ENCODE assay signal across 8 mouse cellular contexts in the genomic region with DNA sequence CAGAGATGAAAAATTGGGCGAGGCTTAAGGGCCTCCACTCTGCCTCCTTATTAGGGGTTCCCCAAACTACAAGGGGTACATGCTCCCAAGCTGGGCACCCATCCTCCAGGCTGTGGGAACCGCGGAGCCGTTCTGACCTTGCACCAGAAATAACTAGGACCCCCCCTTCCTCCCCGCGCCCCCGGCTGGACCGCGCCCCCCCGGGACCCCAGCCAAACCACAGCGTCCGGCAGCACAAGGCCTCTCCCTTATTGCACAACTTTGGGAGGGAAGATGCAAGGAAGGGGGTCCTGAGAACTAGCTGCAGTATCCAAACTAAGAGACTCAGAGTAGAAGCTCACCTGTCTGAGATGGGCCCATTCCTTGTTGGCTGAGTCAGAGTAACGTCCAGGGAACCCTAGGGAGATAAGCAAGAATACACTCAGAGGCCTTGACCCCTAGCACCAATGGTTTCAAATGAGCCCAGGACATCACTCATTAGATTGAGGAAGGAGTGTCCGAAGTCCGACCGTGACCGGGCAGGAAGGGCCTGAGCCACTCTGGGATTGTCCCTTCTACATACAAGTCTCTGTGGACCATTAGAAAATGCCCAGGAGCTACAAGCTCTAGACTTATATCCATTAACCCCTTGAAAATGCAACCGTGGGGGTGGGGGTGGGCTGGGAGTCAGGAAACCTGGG. TPM values are rescaled to one million over a fixed set of nuclear protein-coding genes. Genes with fewer than 3 reads are reported as not detected.
DNase-seq lines count a peak whose midpoint lies in the region; ATAC-seq and TF ChIP-seq lines count a peak whose summit lies in the region.

No protein-coding gene starts in this region.

- H3K9ac ChIP-seq in lung, postnatal 0 days (replicated peaks; ENCODE audit: low read depth), result no peak overlapping the region

- H3K36me3 ChIP-seq in lung, postnatal 0 days (ENCODE audit: insufficient read depth, low read length), result peaks cover 18% of the 10 kb centered on the region

- 0 out of 2 replicates have a peak overlapping the region, but pooled peaks have one; percentile 68 for H3K4me3 ChIP-seq in lung, postnatal 0 days (ENCODE audit: low read depth, low read length)
- no peak overlapping the region for H3K4me3 ChIP-seq in left cerebral cortex, adult 2 months

- intact Hi-C loops in heart, postnatal 25 days (cut with DNase I), result loop anchor here (2.0 kb wide), 1 partner anchor 48 kb away; no protein-coding TSS in a partner anchor
- intact Hi-C loops in left cerebral cortex, adult 2 months (cut with DNase I), result no loop called here

- no peak for TF ChIP-seq CTCF in lung, postnatal 0 days (IDR thresholded peaks at IDR 0.05)
- no peak for TF ChIP-seq CTCF in left cerebral cortex, adult 2 months (IDR thresholded peaks at IDR 0.05)

- TF ChIP-seq EP300 in lung, postnatal 0 days (IDR thresholded peaks at IDR 0.05), result no peak

- peak; percentile 52 for DNase-seq in cerebellum, adult 11-12 months
- DNase-seq in cerebellum, postnatal 4 days (ENCODE audit: low spot score in 2 of 2), result no peak
- peak; percentile 74 for DNase-seq in 416B (ENCODE audit: low read depth)
- peak; percentile 41 for DNase-seq in heart, postnatal 25 days (ENCODE audit: low spot score)
- DNase-seq in lung, postnatal 0 days (ENCODE audit: low spot score), result no peak
- DNase-seq in spleen, postnatal 14 days (ENCODE audit: low spot score in 2 of 2), result no peak
- DNase-seq in Muller cell, postnatal 12 days (ENCODE audit: inconsistent ontology term), result no peak
- DNase-seq in left cerebral cortex, adult 2 months (ENCODE audit: extremely low spot score in 1 of 2, low spot score in 2 of 2), result no peak

- H3K4me2 ChIP-seq in lung, postnatal 0 days (replicated peaks; ENCODE audit: low read depth, low read length), result peak overlapping the region; percentile 75

- no peaks in the 10 kb centered on the region; the same call in 1 of the 2 replicates for H3K27me3 ChIP-seq in lung, postnatal 0 days (replicated peaks; ENCODE audit: insufficient read depth, low read length)

- no peak for ATAC-seq in lung, postnatal 0 days

- 48% methylated on average over 14 of the region's 18 CpGs for WGBS in lung, postnatal 0 days

- H3K9me3 ChIP-seq in lung, postnatal 0 days (ENCODE audit: low read length), result no peaks in the 10 kb centered on the region

- H3K4me1 ChIP-seq in lung, postnatal 0 days (ENCODE audit: insufficient read depth, low read depth, low read length), result peaks cover 22% of the 10 kb centered on the region

- peak overlapping the region; percentile 32 for H3K27ac ChIP-seq in lung, postnatal 0 days (ENCODE audit: low read length)
- no peak overlapping the region for H3K27ac ChIP-seq in left cerebral cortex, adult 2 months

RNA-seq across cellular contexts. Expression of a gene that starts 1.9 kb away (rescaled TPM):
- total RNA-seq in heart, postnatal 25 days (2021), result 1 to 10 TPM; 1.7 to 2.4 TPM
- 0.24 and 0.56 TPM in 2 replicates for polyA plus RNA-seq in lung, postnatal 0 days (2015; fragmentation: Nextera tagmentation; extraction: Ambion mirVana)
- 100 to 1,000 TPM; 171 to 182 TPM for total RNA-seq in left cerebral cortex, adult 2 months (2021)

RNA-seq across cellular contexts. Expression of a gene that starts 2.7 kb away (rescaled TPM):
- 10 to 100 TPM; 24.5 to 28.5 TPM for total RNA-seq in heart, postnatal 25 days (2021)
- polyA plus RNA-seq in lung, postnatal 0 days (2015; fragmentation: Nextera tagmentation; extraction: Ambion mirVana), result 12.3 and 14.2 TPM in 2 replicates
- 10 to 100 TPM; 13.0 to 13.2 TPM for total RNA-seq in left cerebral cortex, adult 2 months (2021)

RNA-seq across cellular contexts. Expression of a gene that starts 6.8 kb away (rescaled TPM):
- total RNA-seq in heart, postnatal 25 days (2021), result under 1 TPM in 1 of 2 experiments, not detected in 1; 0.14 TPM
- 0.06 and 0.20 TPM in 2 replicates for polyA plus RNA-seq in lung, postnatal 0 days (2015; fragmentation: Nextera tagmentation; extraction: Ambion mirVana)
- under 1 TPM in 1 of 2 experiments, not detected in 1; 0.38 TPM for total RNA-seq in left cerebral cortex, adult 2 months (2021)

RNA-seq across cellular contexts. Expression of a gene that starts 12.7 kb away (rescaled TPM):
- 1 to 10 TPM; 2.5 to 3.9 TPM for total RNA-seq in heart, postnatal 25 days (2021)
- polyA plus RNA-seq in lung, postnatal 0 days (2015; fragmentation: Nextera tagmentation; extraction: Ambion mirVana), result 1.9 and 2.3 TPM in 2 replicates
- 10 to 100 TPM; 51.4 to 52.9 TPM for total RNA-seq in left cerebral cortex, adult 2 months (2021)

RNA-seq across cellular contexts. Expression of a gene that starts 48.7 kb away (rescaled TPM):
- 10 to 100 TPM; 24.4 to 27.3 TPM for total RNA-seq in heart, postnatal 25 days (2021)
- polyA plus RNA-seq in lung, postnatal 0 days (2015; fragmentation: Nextera tagmentation; extraction: Ambion mirVana), result 25.8 TPM in 2 replicates
- 10 to 100 TPM; 45.1 to 45.8 TPM for total RNA-seq in left cerebral cortex, adult 2 months (2021)

Comparison
In these comparisons a context has a peak if more than half of its experiments do, and no peak if none do; other contexts are left out.
1. DNase-seq: peak in cerebellum, adult 11-12 months (single experiment), 416B (single experiment) and heart, postnatal 25 days (single experiment); none in cerebellum, postnatal 4 days (0 of 2), lung, postnatal 0 days (single experiment), spleen, postnatal 14 days (0 of 2), Muller cell, postnatal 12 days (single experiment) and left cerebral cortex, adult 2 months (0 of 2).
2. RNA of a gene that starts 1.9 kb away (total RNA-seq): 171 to 182 TPM in left cerebral cortex, adult 2 months; 1.7 to 2.4 TPM in heart, postnatal 25 days; every median in the first group is over 10 times any median in the second.